ENCODE assay signal across 14 mouse cellular contexts in the genomic region with DNA sequence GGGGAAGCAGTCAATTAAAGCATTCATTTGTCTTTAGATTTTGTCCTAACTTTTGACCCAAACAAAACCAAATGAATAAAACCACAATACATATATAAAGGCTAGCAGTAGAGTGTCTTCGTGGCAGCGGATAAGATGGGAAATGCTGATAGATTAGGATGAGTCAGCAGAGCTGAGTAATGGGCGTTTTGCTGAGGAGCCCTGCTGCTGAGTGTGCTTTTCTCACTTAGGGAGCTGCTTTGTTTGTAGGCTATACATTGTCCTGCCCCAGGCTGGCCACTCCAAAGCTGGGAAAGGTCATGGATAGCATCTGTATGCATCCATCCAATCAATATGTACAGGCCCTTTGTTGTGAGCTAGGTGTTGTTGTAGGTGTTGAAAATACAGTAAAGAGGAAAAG.
DNase-seq lines count a peak whose midpoint lies in the region; ATAC-seq and TF ChIP-seq lines count a peak whose summit lies in the region.
"Had no signal": no experiment of that assay in that cellular context is flagged by ENCODE, and none has a peak within 500 bp of the region (broad histone marks: within the 10 kb centered on the region; RNA-seq: fewer than 3 reads in every experiment).

No protein-coding gene starts in this region.

- no peak for DNase-seq in kidney, adult 11 months
- no peak for DNase-seq in cerebellum, postnatal 10 days
- no peak for DNase-seq in gastrocnemius, adult 8-10 months (ENCODE audit: low spot score in 2 of 2)
- DNase-seq in adrenal gland, postnatal 25 days, result no peak
- DNase-seq: gastrocnemius, postnatal 14 days; heart, postnatal 14 days; thymus, postnatal 14 days had no signal

- peaks cover 31% of the 10 kb centered on the region for H3K4me1 ChIP-seq in kidney, embryonic 16.5 days (ENCODE audit: insufficient read depth, low read length)
- H3K4me1 ChIP-seq in ES-Bruce4 (ENCODE audit: control insufficient read depth, insufficient read depth, low read length), result no peaks in the 10 kb centered on the region

- no peaks in the 10 kb centered on the region for H3K27me3 ChIP-seq in kidney, embryonic 16.5 days (ENCODE audit: insufficient read depth, low read length)
- H3K27me3 ChIP-seq in ES-Bruce4 (ENCODE audit: control insufficient read depth, insufficient read depth, low read length, poor library complexity, severe bottlenecking), result no peaks in the 10 kb centered on the region

- H3K9me3 ChIP-seq in kidney, embryonic 16.5 days (ENCODE audit: low read length), result no peaks in the 10 kb centered on the region
- no peaks in the 10 kb centered on the region for H3K9me3 ChIP-seq in ES-Bruce4 (replicated peaks; ENCODE audit: control insufficient read depth, insufficient read depth, low read length, poor library complexity, severe bottlenecking)

- no peak for ATAC-seq in kidney, embryonic 16.5 days (ENCODE audit: low FRiP score, low TSS enrichment)
- 0 out of 2 replicates have a peak, but pooled peaks have one; percentile 58 for ATAC-seq in erythroid progenitor cell, adult 5-6 weeks (replicated peaks; ENCODE audit: low FRiP score, poor library complexity, severe bottlenecking)
- peak; percentile 54; the same call in 1 of the 2 replicates for ATAC-seq in megakaryocyte progenitor cell, adult 5-6 weeks (replicated peaks; ENCODE audit: poor library complexity)
- ATAC-seq: activated CD4-positive, CD25-positive, alpha-beta regulatory T cell, adult 4 months; CD4-positive, CD25-positive, alpha-beta regulatory T cell, adult 4 months; inflammation-experienced regulatory T-cells, adult 6 months had no signal

- TF ChIP-seq CTCF in ES-Bruce4 (IDR thresholded peaks at IDR 0.05; ENCODE audit: low read depth, low read length), result no peak

- no peak overlapping the region for H3K9ac ChIP-seq in kidney, embryonic 16.5 days (replicated peaks; ENCODE audit: low read length)
- no peak overlapping the region for H3K9ac ChIP-seq in ES-Bruce4 (ENCODE audit: low read depth, poor library complexity, severe bottlenecking)

- TF ChIP-seq EP300 in ES-Bruce4 (IDR thresholded peaks at IDR 0.05; ENCODE audit: insufficient read depth, low read depth, low read length), result no peak

- H3K27ac ChIP-seq in kidney, embryonic 16.5 days (ENCODE audit: low read length), result peak overlapping the region; percentile 82
- 0 out of 2 replicates have a peak overlapping the region, but pooled peaks have one; percentile 41 for H3K27ac ChIP-seq in ES-Bruce4 (ENCODE audit: insufficient read depth, low read length)

- no peak overlapping the region for H3K4me2 ChIP-seq in kidney, embryonic 16.5 days (replicated peaks; ENCODE audit: low read depth, low read length)

- no peak overlapping the region for H3K4me3 ChIP-seq in kidney, embryonic 16.5 days (ENCODE audit: low read length)
- no peak overlapping the region for H3K4me3 ChIP-seq in ES-Bruce4 (ENCODE audit: low read depth, low read length)

- H3K36me3 ChIP-seq in kidney, embryonic 16.5 days (ENCODE audit: insufficient read depth, low read length), result no peaks in the 10 kb centered on the region
- no peaks in the 10 kb centered on the region for H3K36me3 ChIP-seq in ES-Bruce4 (ENCODE audit: control insufficient read depth, insufficient read depth, low read length, poor library complexity, severe bottlenecking)

- TF ChIP-seq POLR2A in ES-Bruce4 (IDR thresholded peaks at IDR 0.05; ENCODE audit: insufficient read depth, low read length), result no peak

- WGBS in kidney, embryonic 16.5 days, result 71% methylated on average over 3 of the region's 3 CpGs
